Mouse (Mus musculus): ENCODE data around the gene Pik3r2. TPM values are rescaled to one million over a fixed set of nuclear protein-coding genes. Genes with fewer than 3 reads are reported as not detected.

Gene Pik3r2
- polyA plus RNA-seq, 1 experiment from 2014 or later = 14.7 TPM

- peak overlapping the region; percentile 59; the same call in 1 of the 2 replicates for H3K9ac ChIP-seq
- H3K9me3 ChIP-seq (replicated peaks) = no peaks in the 10 kb centered on the region
- H3K27ac ChIP-seq (replicated peaks) = 0 out of 2 replicates have a peak overlapping the region, but pooled peaks have one; percentile 45
- peak overlapping the region; percentile 90 for H3K4me2 ChIP-seq
- peaks cover 26% of the 10 kb centered on the region for H3K36me3 ChIP-seq (replicated peaks)
- no peak for ATAC-seq (ENCODE audit: insufficient read depth)
- H3K27me3 ChIP-seq = no peaks in the 10 kb centered on the region
- 75% methylated on average over 24 of the region's 24 CpGs for WGBS (ENCODE audit: insufficient replicate concordance)
- H3K4me1 ChIP-seq (replicated peaks) = peaks cover 65% of the 10 kb centered on the region
- peak overlapping the region; percentile 66; the same call in 1 of the 2 replicates for H3K4me3 ChIP-seq (replicated peaks)
Observed at GRCm38 (mm10) chr8:70755661-70756475, 20.6 kb downstream of the Pik3r2 start.

GRCm38 (mm10) chr8:70754871-70755660, 21.4 kb downstream of the Pik3r2 start:
- Histone ChIP-seq H3K9ac (peak overlapping the region; percentile 59), H3K4me1 (replicated peaks) (peaks cover 59% of the 10 kb centered on the region), H3K27ac (replicated peaks) (peak overlapping the region; percentile 45; the same call in 1 of the 2 replicates), H3K9me3 (replicated peaks) (no peaks in the 10 kb centered on the region), H3K36me3 (replicated peaks) (peaks cover 26% of the 10 kb centered on the region), H3K4me3 (replicated peaks) (peak overlapping the region; percentile 66), H3K4me2 (peak overlapping the region; percentile 90), H3K27me3 (no peaks in the 10 kb centered on the region; the same call in 1 of the 2 replicates)
- peak; percentile 3 for ATAC-seq (ENCODE audit: insufficient read depth)
- WGBS (ENCODE audit: insufficient replicate concordance) = 14% methylated on average over 50 of the region's 50 CpGs

GRCm38 (mm10) chr8:70754043-70754870, 22.3 kb downstream of the Pik3r2 start, which contains the start of gene Rab3a:
Rab3a (plus strand) TSS chr8:70754679.
- H3K4me3 ChIP-seq (replicated peaks) = peak within 1 kb of the TSS; percentile 66
- peaks cover 7% of the 10 kb centered on the region for H3K27me3 ChIP-seq
- peak within 1 kb of the TSS; percentile 90 for H3K4me2 ChIP-seq
- no peaks in the 10 kb centered on the region for H3K9me3 ChIP-seq (replicated peaks)
- H3K9ac ChIP-seq = peak within 1 kb of the TSS; percentile 59
- 6% methylated on average over 37 of the region's 37 CpGs for WGBS (ENCODE audit: insufficient replicate concordance)
- H3K36me3 ChIP-seq (replicated peaks) = peaks cover 26% of the 10 kb centered on the region
- peaks cover 51% of the 10 kb centered on the region for H3K4me1 ChIP-seq (replicated peaks)
- ATAC-seq (ENCODE audit: insufficient read depth) = peak; percentile 98
- H3K27ac ChIP-seq (replicated peaks) = peak within 1 kb of the TSS; percentile 57

GRCm38 (mm10) chr8:70753151-70753550, 23.4 kb downstream of the Pik3r2 start:
- no peak for ATAC-seq (ENCODE audit: insufficient read depth)
- peak overlapping the region; percentile 40; the same call in 1 of the 2 replicates for H3K9ac ChIP-seq
- H3K27ac ChIP-seq (replicated peaks) = peak overlapping the region; percentile 57

GRCm38 (mm10) chr8:70752000-70752764, 24.3 kb downstream of the Pik3r2 start:
- Histone ChIP-seq H3K36me3 (replicated peaks) (peaks cover 10% of the 10 kb centered on the region), H3K27me3 (peaks cover 28% of the 10 kb centered on the region), H3K27ac (replicated peaks) (peak overlapping the region; percentile 57; the same call in 1 of the 2 replicates), H3K9ac (no peak overlapping the region), H3K4me1 (replicated peaks) (peaks cover 38% of the 10 kb centered on the region), H3K9me3 (replicated peaks) (no peaks in the 10 kb centered on the region), H3K4me3 (replicated peaks) (no peak overlapping the region), H3K4me2 (peak overlapping the region; percentile 90; the same call in 1 of the 2 replicates)
- 19% methylated on average over 11 of the region's 11 CpGs for WGBS (ENCODE audit: insufficient replicate concordance)
- ATAC-seq (ENCODE audit: insufficient read depth) = no peak

More at GRCm38 (mm10) chr8:70753151-70753550, 23.4 kb downstream of the Pik3r2 start:
- Histone ChIP-seq H3K9me3 (replicated peaks) (no peaks in the 10 kb centered on the region), H3K4me1 (replicated peaks) (peaks cover 40% of the 10 kb centered on the region), H3K27me3 (peaks cover 18% of the 10 kb centered on the region), H3K4me3 (replicated peaks) (peak overlapping the region; percentile 14; the same call in 1 of the 2 replicates), H3K36me3 (replicated peaks) (peaks cover 18% of the 10 kb centered on the region), H3K4me2 (peak overlapping the region; percentile 90)
- WGBS (ENCODE audit: insufficient replicate concordance) = 6% methylated on average over 21 of the region's 21 CpGs

GRCm38 (mm10) chr8:70750128-70750680, 26.3 kb downstream of the Pik3r2 start:
- peaks cover 32% of the 10 kb centered on the region for H3K4me1 ChIP-seq (replicated peaks)
- no peaks in the 10 kb centered on the region for H3K9me3 ChIP-seq (replicated peaks)
- H3K36me3 ChIP-seq (replicated peaks) = no peaks in the 10 kb centered on the region
- no peak overlapping the region for H3K4me3 ChIP-seq (replicated peaks)
- H3K4me2 ChIP-seq = no peak overlapping the region
- WGBS (ENCODE audit: insufficient replicate concordance) = 70% methylated on average over 13 of the region's 13 CpGs
- no peak overlapping the region for H3K27ac ChIP-seq (replicated peaks)
- H3K9ac ChIP-seq = no peak overlapping the region
- no peak for ATAC-seq (ENCODE audit: insufficient read depth)
- H3K27me3 ChIP-seq = peaks cover 48% of the 10 kb centered on the region

- Histone ChIP-seq H3K9me3 (replicated peaks) (no peaks in the 10 kb centered on the region), H3K27ac (replicated peaks) (no peak overlapping the region), H3K4me3 (replicated peaks) (no peak overlapping the region), H3K27me3 (peaks cover 58% of the 10 kb centered on the region), H3K36me3 (replicated peaks) (no peaks in the 10 kb centered on the region), H3K4me1 (replicated peaks) (peaks cover 28% of the 10 kb centered on the region), H3K4me2 (no peak overlapping the region), H3K9ac (no peak overlapping the region)
- WGBS (ENCODE audit: insufficient replicate concordance) = 68% methylated on average over 19 of the region's 19 CpGs
- ATAC-seq (ENCODE audit: insufficient read depth) = no peak
Observed at GRCm38 (mm10) chr8:70749097-70749674, 27.3 kb downstream of the Pik3r2 start.

GRCm38 (mm10) chr8:70748246-70749096, 28.0 kb downstream of the Pik3r2 start:
- Histone ChIP-seq H3K27me3 (peaks cover 65% of the 10 kb centered on the region), H3K4me2 (no peak overlapping the region), H3K4me1 (replicated peaks) (peaks cover 28% of the 10 kb centered on the region), H3K27ac (replicated peaks) (no peak overlapping the region), H3K9ac (no peak overlapping the region), H3K4me3 (replicated peaks) (no peak overlapping the region), H3K9me3 (replicated peaks) (no peaks in the 10 kb centered on the region), H3K36me3 (replicated peaks) (no peaks in the 10 kb centered on the region)
- no peak for ATAC-seq (ENCODE audit: insufficient read depth)
- WGBS (ENCODE audit: insufficient replicate concordance) = 72% methylated on average over 23 of the region's 23 CpGs

All from liver, embryonic 15.5 days (tissue).